Mouse (Mus musculus) C2C12 (cell line): Measurements from ENCODE around the gene Mms19.

Source experiments
- CTCF ChIP-seq: IDR thresholded peaks from one replicate; pipeline ENCODE4 v1.5.1; 2011; ENCODE audit not compliant: control insufficient read depth, insufficient read depth, insufficient read length
- MYOD1 ChIP-seq: IDR thresholded peaks from one replicate; pipeline ENCODE4 v1.6.1; 2011; ENCODE audit warnings: low read depth; ENCODE audit not compliant: control insufficient read depth, insufficient read length
- MYOG ChIP-seq: IDR thresholded peaks from one replicate; pipeline ENCODE4 v1.6.1; 2011; ENCODE audit not compliant: control insufficient read depth, insufficient read length; ENCODE audit errors: extremely low read depth

DNA sequence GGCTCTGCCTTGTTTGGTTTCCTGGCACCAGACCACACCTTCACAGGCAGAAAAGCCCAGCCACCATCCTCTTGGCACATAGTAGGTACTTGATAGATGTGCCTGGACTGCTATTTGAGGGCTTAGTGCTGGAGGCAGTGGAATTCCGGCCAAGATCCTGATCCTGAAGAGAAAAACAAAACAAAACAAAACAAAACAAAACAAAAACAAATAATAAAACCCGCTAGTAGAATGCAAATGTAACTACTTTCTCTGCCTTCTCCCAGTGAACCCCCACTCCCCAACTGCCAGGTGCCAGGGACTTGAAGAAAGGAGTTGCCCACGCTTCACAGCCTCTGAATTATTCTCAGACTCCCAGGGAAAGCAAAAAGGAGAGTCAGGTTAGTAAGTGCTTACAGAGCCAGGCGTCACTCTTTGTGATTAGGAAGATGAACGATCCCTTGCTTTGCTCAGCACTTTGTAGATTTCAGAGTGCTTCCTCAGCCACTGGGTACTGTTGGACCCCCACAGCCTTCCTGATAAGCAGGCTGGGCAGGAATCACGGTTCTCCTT is 11.0 kb upstream of the Mms19 start:
- TF ChIP-seq MYOG (no peak), CTCF (no peak), MYOD1 (no peak)
